In the genomic region with DNA sequence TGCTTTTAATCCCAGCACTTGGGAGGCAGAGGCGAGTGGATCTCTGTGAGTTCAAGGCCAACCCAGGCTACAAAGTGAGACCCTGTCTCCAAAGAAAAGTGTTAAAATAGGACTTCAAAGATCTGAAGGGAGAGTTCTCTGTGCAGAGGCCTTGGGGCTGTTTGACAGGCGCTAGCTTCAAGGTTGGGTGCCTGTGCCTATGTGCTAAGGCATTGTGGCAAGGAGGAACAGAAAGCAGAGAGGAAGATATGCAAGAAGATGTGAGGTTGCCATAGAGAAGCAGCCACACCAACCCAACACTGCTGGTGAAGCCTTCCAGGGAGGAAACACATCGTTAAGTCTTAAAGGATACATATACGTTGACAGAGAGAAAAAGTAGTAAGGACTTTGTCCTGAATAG, we compare ENCODE assay signal across 21 mouse cellular contexts. TPM values are rescaled to one million over a fixed set of nuclear protein-coding genes. Genes with fewer than 3 reads are reported as not detected.
DNase-seq lines count a peak whose midpoint lies in the region; TF ChIP-seq lines count a peak whose summit lies in the region.
"Had no signal": no experiment of that assay in that cellular context is flagged by ENCODE, and none has a peak within 500 bp of the region (broad histone marks: within the 10 kb centered on the region; RNA-seq: fewer than 3 reads in every experiment).

No protein-coding gene starts in this region.

- no peak for TF ChIP-seq POLR2A in olfactory bulb, adult 2 months (IDR thresholded peaks at IDR 0.05; ENCODE audit: insufficient read depth, low read depth, low read length)

- H3K4me3 ChIP-seq in layer of hippocampus, adult 2 months = no peak overlapping the region
- H3K4me3 ChIP-seq in olfactory bulb, adult 2 months (ENCODE audit: insufficient read depth, low read depth, low read length) = no peak overlapping the region
- H3K4me3 ChIP-seq: embryonic facial prominence, embryonic 13.5 days; hindbrain, embryonic 15.5 days; intestine, embryonic 15.5 days; kidney, embryonic 15.5 days; midbrain, embryonic 10.5 days had no signal

- peak overlapping the region; percentile 72; the same call in 1 of the 2 replicates for H3K27ac ChIP-seq in layer of hippocampus, adult 2 months
- peak overlapping the region; percentile 17; the same call in 1 of the 2 replicates for H3K27ac ChIP-seq in olfactory bulb, adult 2 months (ENCODE audit: insufficient read depth, low read depth, low read length)
- H3K27ac ChIP-seq: embryonic facial prominence, embryonic 13.5 days; hindbrain, embryonic 15.5 days; intestine, embryonic 15.5 days; kidney, embryonic 15.5 days had no signal

- DNase-seq in cerebellum, adult 11 months = peak; percentile 0
- DNase-seq in cerebellum, postnatal 10 days = no peak
- DNase-seq in layer of hippocampus, adult 2 months (ENCODE audit: low spot score in 2 of 2) = no peak
- no peak for DNase-seq in layer of hippocampus, adult 11-12 months (ENCODE audit: low spot score)
- peak; percentile 16 to 56 for DNase-seq in spleen, postnatal 4 days (ENCODE audit: low spot score in 2 of 2)
- no peak for DNase-seq in spleen, adult 12 weeks (ENCODE audit: low spot score)
- no peak for DNase-seq in adrenal gland, postnatal 14 days
- DNase-seq: adrenal gland, postnatal 36 days; gastrocnemius, postnatal 25 days; heart, postnatal 14 days; layer of hippocampus, postnatal 36 days; liver; lung, postnatal 10 days; thymus, adult 18-20 months had no signal

- no peak for TF ChIP-seq CTCF in layer of hippocampus, adult 2 months (conservative IDR thresholded peaks at IDR 0.05)
- no peak for TF ChIP-seq CTCF in olfactory bulb, adult 2 months (IDR thresholded peaks at IDR 0.05; ENCODE audit: insufficient read depth, low read depth, low read length)

- 67% methylated on average over 4 of the region's 4 CpGs for WGBS in olfactory bulb, adult 2 months

- peaks cover 50% of the 10 kb centered on the region for H3K4me1 ChIP-seq in olfactory bulb, adult 2 months (ENCODE audit: control insufficient read depth, insufficient read depth, low read length)
- H3K4me1 ChIP-seq: embryonic facial prominence, embryonic 13.5 days; intestine, embryonic 15.5 days had no signal

RNA-seq across cellular contexts. Expression of a gene that starts 33.2 kb away (rescaled TPM):
- 100 to 1,000 TPM; 279 to 289 TPM for total RNA-seq in layer of hippocampus, adult 2 months (2021)
- polyA plus RNA-seq in olfactory bulb, adult 2 months (2012; ENCODE audit: insufficient read depth, insufficient read length, low replicate concordance, missing spikeins) = not detected in 2 replicates
- 39.9 and 47.4 TPM in 2 replicates for total RNA-seq in adrenal gland, postnatal 14 days (2021)
- total RNA-seq: MEL had no signal

Comparison
In these comparisons a context has a peak if more than half of its experiments do, and no peak if none do; other contexts are left out.
1. DNase-seq: peak in cerebellum, adult 11 months (single experiment) and spleen, postnatal 4 days (2 of 2); none in cerebellum, postnatal 10 days (0 of 2), layer of hippocampus, adult 2 months (0 of 2), layer of hippocampus, adult 11-12 months (single experiment), spleen, adult 12 weeks (single experiment) and adrenal gland, postnatal 14 days (single experiment).